Mouse (Mus musculus) erythroblast, embryonic 14.5 days (primary cell): ENCODE data around the gene Rps27rt.

Source experiments
- GATA1 ChIP-seq: IDR thresholded peaks from 2 replicates; pipeline ENCODE4 v1.6.1; 2012; ENCODE audit warnings: low read length, inconsistent platforms, mixed read lengths
- TAL1 ChIP-seq: IDR thresholded peaks from 3 replicates; pipeline ENCODE4 v1.6.1; 2012; ENCODE audit warnings: low read length, inconsistent platforms, mixed read lengths

GRCm38 (mm10) chr9:114960844-114961243 is 21.7 kb downstream of the Rps27rt start:
- TF ChIP-seq TAL1 (no peak), GATA1 (no peak)
